Mouse (Mus musculus): ENCODE data around the gene Rsph6a. TPM values are rescaled to one million over a fixed set of nuclear protein-coding genes. Genes with fewer than 3 reads are reported as not detected.
A peak's percentile ranks its signal among the peaks of the same experiment; 100 is the strongest.

The Rsph6a gene
- polyA plus RNA-seq, 1 experiment from 2014 or later, result not detected

DNA sequence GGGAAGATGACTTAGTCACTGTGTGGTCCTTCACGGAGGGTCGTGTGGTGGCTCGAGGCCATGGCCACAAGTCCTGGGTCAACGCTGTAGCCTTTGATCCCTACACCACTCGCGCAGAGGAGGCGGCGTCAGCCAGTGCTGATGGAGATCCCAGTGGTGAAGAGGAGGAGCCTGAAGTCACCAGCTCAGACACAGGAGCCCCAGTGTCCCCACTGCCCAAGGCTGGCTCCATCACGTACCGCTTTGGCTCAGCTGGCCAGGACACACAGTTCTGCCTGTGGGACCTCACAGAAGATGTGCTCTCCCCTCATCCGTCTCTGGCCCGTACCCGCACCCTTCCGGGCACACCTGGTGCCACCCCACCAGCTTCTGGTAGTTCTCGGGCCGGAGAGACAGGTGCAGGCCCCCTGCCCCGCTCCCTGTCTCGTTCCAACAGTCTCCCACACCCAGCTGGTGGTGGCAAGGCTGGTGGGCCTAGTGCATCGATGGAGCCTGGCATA, 26.0 kb downstream of the Rsph6a start:
- H3K4me1 ChIP-seq (replicated peaks; ENCODE audit: control insufficient read depth, insufficient read depth, low read length), result peaks cover 8% of the 10 kb centered on the region
- no peak overlapping the region for H3K4me3 ChIP-seq (ENCODE audit: low read depth, low read length)

DNA sequence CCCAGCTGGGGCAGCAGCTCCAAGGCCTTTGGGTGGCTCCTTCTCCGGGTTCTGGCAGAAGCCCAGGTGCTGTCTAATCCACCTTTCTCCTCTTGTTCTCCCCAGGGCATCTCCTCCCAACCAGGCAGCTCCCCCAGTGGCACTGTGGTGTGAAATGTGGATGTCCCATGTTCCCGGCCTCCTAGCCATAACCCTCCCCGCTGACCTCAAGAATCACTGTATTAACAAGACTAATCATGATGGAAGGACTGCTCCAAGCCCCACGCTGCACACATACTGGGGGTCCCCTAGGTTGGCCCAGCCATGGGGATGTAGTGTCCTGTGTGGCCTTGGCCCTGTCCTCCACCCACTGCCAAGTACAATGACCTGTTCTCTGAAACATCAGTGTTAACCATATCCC, 27.7 kb downstream of the Rsph6a start:
- Histone ChIP-seq H3K9ac (ENCODE audit: low read depth, low read length) (no peak overlapping the region), H3K4me1 (replicated peaks; ENCODE audit: control insufficient read depth, insufficient read depth, low read length) (peaks cover 5% of the 10 kb centered on the region)
- no peak for ATAC-seq (ENCODE audit: low FRiP score)

More for the DNA sequence above, 26.0 kb downstream of the Rsph6a start:
- no peak overlapping the region for H3K4me2 ChIP-seq (replicated peaks; ENCODE audit: low read depth, low read length)
- H3K9me3 ChIP-seq (ENCODE audit: control insufficient read depth, low read length), result no peaks in the 10 kb centered on the region
- ATAC-seq (ENCODE audit: low FRiP score), result no peak
- H3K36me3 ChIP-seq (ENCODE audit: control insufficient read depth, insufficient read depth, low read length), result peaks cover 16% of the 10 kb centered on the region
- no peaks in the 10 kb centered on the region for H3K27me3 ChIP-seq (ENCODE audit: control insufficient read depth, insufficient read depth, low read length)
- H3K27ac ChIP-seq (ENCODE audit: low read depth, low read length), result no peak overlapping the region
- WGBS, result 90% methylated on average over 19 of the region's 19 CpGs
- no peak overlapping the region for H3K9ac ChIP-seq (ENCODE audit: low read depth, low read length)
- DNase-seq (ENCODE audit: low spot score), result no peak

GRCm38 (mm10) chr7:19083096-19083495, 28.6 kb downstream of the Rsph6a start:
- H3K27me3 ChIP-seq (ENCODE audit: control insufficient read depth, insufficient read depth, low read length), result no peaks in the 10 kb centered on the region
- no peaks in the 10 kb centered on the region; the same call in 1 of the 2 replicates for H3K4me1 ChIP-seq (replicated peaks; ENCODE audit: control insufficient read depth, insufficient read depth, low read length)
- no peaks in the 10 kb centered on the region for H3K9me3 ChIP-seq (ENCODE audit: control insufficient read depth, low read length)
- DNase-seq (ENCODE audit: low spot score), result no peak
- H3K36me3 ChIP-seq (ENCODE audit: control insufficient read depth, insufficient read depth, low read length), result peaks cover 15% of the 10 kb centered on the region
- WGBS, result 63% methylated on average over 6 of the region's 6 CpGs
- ATAC-seq (ENCODE audit: low FRiP score), result no peak
- H3K27ac ChIP-seq (ENCODE audit: low read depth, low read length), result no peak overlapping the region
- H3K9ac ChIP-seq (ENCODE audit: low read depth, low read length), result no peak overlapping the region
- H3K4me2 ChIP-seq (replicated peaks; ENCODE audit: low read depth, low read length), result no peak overlapping the region
- no peak overlapping the region for H3K4me3 ChIP-seq (ENCODE audit: low read depth, low read length)

More for the DNA sequence above, 27.7 kb downstream of the Rsph6a start:
- H3K4me2 ChIP-seq (replicated peaks; ENCODE audit: low read depth, low read length), result no peak overlapping the region
- no peaks in the 10 kb centered on the region for H3K27me3 ChIP-seq (ENCODE audit: control insufficient read depth, insufficient read depth, low read length)
- no peak overlapping the region for H3K4me3 ChIP-seq (ENCODE audit: low read depth, low read length)
- no peak overlapping the region for H3K27ac ChIP-seq (ENCODE audit: low read depth, low read length)
- WGBS, result 86% methylated on average over 4 of the region's 4 CpGs
- peaks cover 16% of the 10 kb centered on the region for H3K36me3 ChIP-seq (ENCODE audit: control insufficient read depth, insufficient read depth, low read length)
- no peak for DNase-seq (ENCODE audit: low spot score)
- no peaks in the 10 kb centered on the region for H3K9me3 ChIP-seq (ENCODE audit: control insufficient read depth, low read length)

GRCm38 (mm10) chr7:19083701-19084100, 29.2 kb downstream of the Rsph6a start, which contains the start of gene Dmpk:
Gene Dmpk, plus strand, starts transcription at chr7:19083849.
- no peak within 1 kb of the TSS for H3K9ac ChIP-seq (ENCODE audit: low read depth, low read length)

DNA sequence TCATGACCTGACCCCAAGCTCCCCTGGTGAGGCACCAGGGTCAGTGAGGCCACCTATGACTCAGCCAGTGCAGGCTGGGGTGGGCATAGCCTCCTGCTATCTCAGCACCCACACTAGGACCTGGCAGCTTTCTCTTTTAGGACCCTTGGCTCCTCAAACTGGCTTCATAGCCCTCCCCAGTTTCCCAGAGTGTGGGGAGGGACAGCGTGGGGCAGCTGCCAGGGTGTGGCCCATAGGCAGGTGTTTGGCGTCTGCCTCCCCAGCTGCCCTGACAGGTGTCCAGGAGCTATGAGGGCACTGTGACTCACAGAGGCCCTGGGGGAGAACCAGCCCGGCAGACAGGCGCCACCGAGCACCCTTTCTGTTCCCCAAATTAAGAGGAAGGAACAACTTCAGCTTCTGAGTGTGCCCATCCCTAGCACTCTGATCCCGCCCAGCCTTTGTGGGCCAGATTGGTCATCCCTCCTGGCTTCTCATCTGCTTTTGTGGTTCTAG, 29.8 kb downstream of the Rsph6a start:
- DNase-seq (ENCODE audit: low spot score), result no peak
- ATAC-seq (ENCODE audit: low FRiP score), result no peak
- 63% methylated on average over 6 of the region's 6 CpGs for WGBS

More at GRCm38 (mm10) chr7:19083701-19084100, 29.2 kb downstream of the Rsph6a start, which contains the start of gene Dmpk:
- Histone ChIP-seq H3K9me3 (ENCODE audit: control insufficient read depth, low read length) (no peaks in the 10 kb centered on the region), H3K27ac (ENCODE audit: low read depth, low read length) (no peak within 1 kb of the TSS), H3K36me3 (ENCODE audit: control insufficient read depth, insufficient read depth, low read length) (peaks cover 11% of the 10 kb centered on the region), H3K4me2 (replicated peaks; ENCODE audit: low read depth, low read length) (no peak within 1 kb of the TSS), H3K4me1 (replicated peaks; ENCODE audit: control insufficient read depth, insufficient read depth, low read length) (no peaks in the 10 kb centered on the region), H3K27me3 (ENCODE audit: control insufficient read depth, insufficient read depth, low read length) (no peaks in the 10 kb centered on the region), H3K4me3 (ENCODE audit: low read depth, low read length) (no peak within 1 kb of the TSS)
- ATAC-seq (ENCODE audit: low FRiP score) (peak; percentile 28; the same call in 1 of the 2 replicates), DNase-seq (ENCODE audit: low spot score) (no peak)
- 57% methylated on average over 10 of the region's 10 CpGs for WGBS

DNA sequence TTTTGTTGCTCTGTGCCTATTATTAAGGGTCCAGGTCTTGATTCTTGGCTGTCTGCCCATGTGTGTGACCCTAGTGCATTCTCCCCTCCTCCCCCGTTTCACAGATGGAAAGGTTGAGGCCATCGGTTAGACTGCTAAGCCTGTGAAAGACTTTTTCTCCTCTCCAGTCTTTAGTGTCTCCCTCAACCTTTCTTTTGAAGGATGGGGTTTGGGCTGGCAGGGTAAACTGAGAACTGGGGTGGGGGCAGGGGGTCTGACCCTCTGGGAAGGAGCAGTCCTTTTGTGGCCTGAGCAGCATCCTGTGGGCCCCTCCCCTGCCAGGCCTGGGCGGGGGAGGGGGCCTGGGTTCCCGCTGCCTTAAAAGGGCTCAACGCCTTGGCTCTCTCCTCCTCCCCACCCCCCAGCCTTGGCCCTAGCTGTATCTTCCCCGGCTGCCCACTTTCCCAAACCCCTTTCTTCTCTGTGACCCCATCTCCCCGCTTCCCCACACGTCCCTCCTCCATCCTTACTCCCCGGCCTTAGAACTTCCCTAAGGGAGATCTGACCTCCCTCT, 30.5 kb downstream of the Rsph6a start:
- Histone ChIP-seq H3K36me3 (ENCODE audit: control insufficient read depth, insufficient read depth, low read length) (peaks cover 4% of the 10 kb centered on the region), H3K9me3 (ENCODE audit: control insufficient read depth, low read length) (no peaks in the 10 kb centered on the region), H3K9ac (ENCODE audit: low read depth, low read length) (no peak overlapping the region), H3K27ac (ENCODE audit: low read depth, low read length) (no peak overlapping the region), H3K4me2 (replicated peaks; ENCODE audit: low read depth, low read length) (no peak overlapping the region), H3K4me1 (replicated peaks; ENCODE audit: control insufficient read depth, insufficient read depth, low read length) (no peaks in the 10 kb centered on the region), H3K27me3 (ENCODE audit: control insufficient read depth, insufficient read depth, low read length) (no peaks in the 10 kb centered on the region), H3K4me3 (ENCODE audit: low read depth, low read length) (no peak overlapping the region)
- DNase-seq (ENCODE audit: low spot score) (no peak), ATAC-seq (ENCODE audit: low FRiP score) (no peak)
- 24% methylated on average over 9 of the region's 9 CpGs for WGBS

More for the DNA sequence above, 29.8 kb downstream of the Rsph6a start:
- Histone ChIP-seq H3K36me3 (ENCODE audit: control insufficient read depth, insufficient read depth, low read length) (peaks cover 8% of the 10 kb centered on the region), H3K4me1 (replicated peaks; ENCODE audit: control insufficient read depth, insufficient read depth, low read length) (no peaks in the 10 kb centered on the region), H3K27me3 (ENCODE audit: control insufficient read depth, insufficient read depth, low read length) (no peaks in the 10 kb centered on the region), H3K4me2 (replicated peaks; ENCODE audit: low read depth, low read length) (no peak overlapping the region), H3K9me3 (ENCODE audit: control insufficient read depth, low read length) (no peaks in the 10 kb centered on the region), H3K9ac (ENCODE audit: low read depth, low read length) (no peak overlapping the region), H3K27ac (ENCODE audit: low read depth, low read length) (no peak overlapping the region), H3K4me3 (ENCODE audit: low read depth, low read length) (no peak overlapping the region)

DNA sequence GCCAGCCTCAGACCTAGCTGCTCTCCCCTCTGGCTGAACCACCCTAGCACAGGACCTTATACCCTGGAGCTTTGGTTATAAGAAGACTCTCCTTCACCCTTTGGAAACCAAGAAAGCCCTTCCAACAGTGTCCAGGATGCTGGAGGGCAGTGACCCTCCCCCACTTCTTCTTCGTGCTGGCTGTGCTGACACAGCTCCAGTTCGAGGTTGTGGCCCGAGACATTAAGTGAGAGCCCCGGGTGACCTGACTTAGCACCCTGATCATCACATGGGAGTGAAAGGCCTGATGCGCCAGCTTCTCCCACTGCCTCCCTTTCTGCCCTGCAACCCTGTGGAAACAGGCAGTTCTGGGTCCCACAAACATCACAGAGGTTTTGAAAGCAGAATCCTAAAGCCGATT, 31.0 kb downstream of the Rsph6a start:
- no peaks in the 10 kb centered on the region for H3K9me3 ChIP-seq (ENCODE audit: control insufficient read depth, low read length)
- H3K9ac ChIP-seq (ENCODE audit: low read depth, low read length), result no peak overlapping the region
- peaks cover under 1% of the 10 kb centered on the region; the same call in 1 of the 2 replicates for H3K36me3 ChIP-seq (ENCODE audit: control insufficient read depth, insufficient read depth, low read length)
- ATAC-seq (ENCODE audit: low FRiP score) (no peak), DNase-seq (ENCODE audit: low spot score) (no peak)
- no peak overlapping the region for H3K4me3 ChIP-seq (ENCODE audit: low read depth, low read length)
- 0 out of 2 replicates have a peak, but pooled peaks cover under 1% of the 10 kb centered on the region for H3K27me3 ChIP-seq (ENCODE audit: control insufficient read depth, insufficient read depth, low read length)
- H3K4me1 ChIP-seq (replicated peaks; ENCODE audit: control insufficient read depth, insufficient read depth, low read length), result no peaks in the 10 kb centered on the region
- 17% methylated on average over 6 of the region's 6 CpGs for WGBS
- no peak overlapping the region for H3K27ac ChIP-seq (ENCODE audit: low read depth, low read length)
- H3K4me2 ChIP-seq (replicated peaks; ENCODE audit: low read depth, low read length), result peak overlapping the region; percentile 1; the same call in 1 of the 2 replicates

GRCm38 (mm10) chr7:19086042-19086441, 31.6 kb downstream of the Rsph6a start:
- Histone ChIP-seq H3K27me3 (ENCODE audit: control insufficient read depth, insufficient read depth, low read length) (peaks cover 6% of the 10 kb centered on the region; the same call in 1 of the 2 replicates), H3K27ac (ENCODE audit: low read depth, low read length) (no peak overlapping the region), H3K4me1 (replicated peaks; ENCODE audit: control insufficient read depth, insufficient read depth, low read length) (no peaks in the 10 kb centered on the region), H3K36me3 (ENCODE audit: control insufficient read depth, insufficient read depth, low read length) (no peaks in the 10 kb centered on the region; the same call in 1 of the 2 replicates), H3K4me2 (replicated peaks; ENCODE audit: low read depth, low read length) (peak overlapping the region; percentile 1; the same call in 1 of the 2 replicates), H3K9ac (ENCODE audit: low read depth, low read length) (no peak overlapping the region), H3K9me3 (ENCODE audit: control insufficient read depth, low read length) (no peaks in the 10 kb centered on the region), H3K4me3 (ENCODE audit: low read depth, low read length) (no peak overlapping the region)
- WGBS, result 13% methylated on average over 14 of the region's 14 CpGs
- ATAC-seq (ENCODE audit: low FRiP score), result no peak; the same call in 1 of the 2 replicates
- peak; percentile 54 for DNase-seq (ENCODE audit: low spot score)

DNA sequence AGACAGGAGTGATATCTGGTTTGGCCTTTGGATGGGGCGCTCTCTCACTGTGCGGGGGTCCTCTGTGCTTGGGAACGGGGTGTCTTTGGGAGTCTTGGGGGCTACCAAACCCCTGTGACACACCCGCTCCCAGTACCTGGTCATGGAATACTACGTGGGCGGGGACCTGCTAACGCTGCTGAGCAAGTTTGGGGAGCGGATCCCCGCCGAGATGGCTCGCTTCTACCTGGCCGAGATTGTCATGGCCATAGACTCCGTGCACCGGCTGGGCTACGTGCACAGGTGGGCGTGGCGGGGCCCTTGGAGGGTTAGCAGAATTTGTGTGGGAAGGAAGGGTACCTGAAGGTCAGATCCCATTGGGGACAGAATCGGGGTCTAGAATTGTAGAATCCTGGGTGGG, 32.3 kb downstream of the Rsph6a start:
- no peak overlapping the region for H3K4me2 ChIP-seq (replicated peaks; ENCODE audit: low read depth, low read length)
- WGBS, result 59% methylated on average over 18 of the region's 18 CpGs

More for the DNA sequence above, 32.3 kb downstream of the Rsph6a start:
- Histone ChIP-seq H3K4me3 (ENCODE audit: low read depth, low read length) (no peak overlapping the region), H3K4me1 (replicated peaks; ENCODE audit: control insufficient read depth, insufficient read depth, low read length) (peaks cover under 1% of the 10 kb centered on the region; the same call in 1 of the 2 replicates), H3K36me3 (ENCODE audit: control insufficient read depth, insufficient read depth, low read length) (no peaks in the 10 kb centered on the region; the same call in 1 of the 2 replicates), H3K27me3 (ENCODE audit: control insufficient read depth, insufficient read depth, low read length) (peaks cover 7% of the 10 kb centered on the region; the same call in 1 of the 2 replicates), H3K27ac (ENCODE audit: low read depth, low read length) (no peak overlapping the region), H3K9ac (ENCODE audit: low read depth, low read length) (no peak overlapping the region), H3K9me3 (ENCODE audit: control insufficient read depth, low read length) (no peaks in the 10 kb centered on the region)
- ATAC-seq (ENCODE audit: low FRiP score) (no peak), DNase-seq (ENCODE audit: low spot score) (no peak)
